Mouse (Mus musculus) hindbrain, embryonic 16.5 days (tissue): ENCODE measurements around the gene Opcml. TPM values are rescaled to one million over a fixed set of nuclear protein-coding genes. Genes with fewer than 3 reads are reported as not detected.

ENCODE experiments used
- ATAC-seq: fragments of 200-750 bp; cut with Nextera tagmentation; 2 replicates; pipeline ENCODE4 v1.8.0; 2017; ENCODE audit warnings: moderate TSS enrichment, moderate library complexity
- H3K27ac ChIP-seq: fragments of 300-500 bp; sonication (generic); 2 replicates; pipeline ENCODE4 v1.5.1; 2014; ENCODE audit warnings: low read depth, mild to moderate bottlenecking, control low read depth, low read length, moderate library complexity
- H3K27me3 ChIP-seq: fragments of 300-500 bp; sonication (generic); replicated peaks from 2 replicates; pipeline ENCODE4 v1.6.1; 2014; ENCODE audit warnings: low read length; ENCODE audit not compliant: control insufficient read depth, insufficient read depth
- H3K36me3 ChIP-seq: fragments of 300-500 bp; sonication (generic); 2 replicates; pipeline ENCODE4 v1.6.1; 2014; ENCODE audit warnings: mild to moderate bottlenecking, low read length, moderate library complexity, mixed read lengths; ENCODE audit not compliant: control insufficient read depth, insufficient read depth
- H3K4me1 ChIP-seq: fragments of 300-500 bp; sonication (generic); 2 replicates; pipeline ENCODE4 v1.6.1; 2014; ENCODE audit warnings: low read depth, low read length; ENCODE audit not compliant: control insufficient read depth, insufficient read depth
- H3K4me2 ChIP-seq: fragments of 300-500 bp; sonication (generic); 2 replicates; pipeline ENCODE4 v1.6.1; 2014; ENCODE audit warnings: mild to moderate bottlenecking, low read length, control low read depth, moderate library complexity
- H3K4me3 ChIP-seq: fragments of 300-500 bp; sonication (generic); 2 replicates; pipeline ENCODE4 v1.5.1; 2014; ENCODE audit warnings: mild to moderate bottlenecking, low read length, control low read depth, moderate library complexity
- H3K9ac ChIP-seq: fragments of 300-500 bp; sonication (generic); 2 replicates; pipeline ENCODE4 v1.6.1; 2014; ENCODE audit warnings: low read depth, mild to moderate bottlenecking, control low read depth, low read length, moderate library complexity
- H3K9me3 ChIP-seq: fragments of 300-500 bp; sonication (generic); 2 replicates; pipeline ENCODE4 v1.6.1; 2014; ENCODE audit warnings: mild to moderate bottlenecking, low read length, moderate library complexity; ENCODE audit not compliant: control insufficient read depth
- WGBS: fragments of 180-500 bp; shearing (Covaris S2); extraction: QIAGEN DNeasy Blood & Tissue Kit; methylation state at CpG from one replicate; pipeline ENCODE4 v1.1.7; 2014; 5-methylcytosine and 5-hydroxymethylcytosine counted together
- polyA plus RNA-seq: library from polyadenylated mRNA; unstranded; fragments of >200 nt; fragmentation: Nextera tagmentation; extraction: Ambion mirVana; gene quantifications from 2 replicates; pipeline ENCODE4 v1.2.1, GENCODE M21; 2015

Opcml gene
- polyA plus RNA-seq, 1 experiment from 2014 or later: 61.4 TPM

- no peak overlapping the region; the same call in 1 of the 2 replicates for H3K27ac ChIP-seq
- WGBS: 12% methylated on average over 2 of the region's 2 CpGs
Measured at GRCm38 (mm10) chr9:28084273-28084726, 293.7 kb downstream of the Opcml start.

GRCm38 (mm10) chr9:28091395-28091794 is 300.8 kb downstream of the Opcml start:
- no peaks in the 10 kb centered on the region for H3K36me3 ChIP-seq
- no peak for ATAC-seq
- no peak overlapping the region for H3K27ac ChIP-seq
- no peak overlapping the region for H3K4me3 ChIP-seq
- H3K9ac ChIP-seq: no peak overlapping the region
- no peak overlapping the region for H3K4me2 ChIP-seq
- H3K9me3 ChIP-seq: no peaks in the 10 kb centered on the region
- no peaks in the 10 kb centered on the region for H3K4me1 ChIP-seq
- no peaks in the 10 kb centered on the region for H3K27me3 ChIP-seq
- 53% methylated on average over 1 of the region's 1 CpGs for WGBS

More at GRCm38 (mm10) chr9:28084273-28084726, 293.7 kb downstream of the Opcml start:
- Histone ChIP-seq H3K9me3 (no peaks in the 10 kb centered on the region), H3K9ac (no peak overlapping the region), H3K4me1 (peaks cover 5% of the 10 kb centered on the region), H3K27me3 (no peaks in the 10 kb centered on the region), H3K4me3 (no peak overlapping the region), H3K4me2 (no peak overlapping the region), H3K36me3 (no peaks in the 10 kb centered on the region)
- peak; percentile 74 for ATAC-seq

GRCm38 (mm10) chr9:28094722-28095121 is 304.1 kb downstream of the Opcml start:
- Histone ChIP-seq H3K4me3 (no peak overlapping the region), H3K27ac (no peak overlapping the region), H3K36me3 (no peaks in the 10 kb centered on the region), H3K9ac (no peak overlapping the region), H3K4me2 (no peak overlapping the region), H3K4me1 (no peaks in the 10 kb centered on the region), H3K27me3 (no peaks in the 10 kb centered on the region), H3K9me3 (no peaks in the 10 kb centered on the region)
- WGBS: 91% methylated on average over 4 of the region's 4 CpGs
- ATAC-seq: no peak

GRCm38 (mm10) chr9:28096204-28096603 is 305.6 kb downstream of the Opcml start:
- no peak for ATAC-seq
- H3K4me2 ChIP-seq: no peak overlapping the region
- WGBS: 96% methylated on average over 2 of the region's 2 CpGs

GRCm38 (mm10) chr9:28101981-28102380 is 311.4 kb downstream of the Opcml start:
- no peak overlapping the region for H3K27ac ChIP-seq

More at GRCm38 (mm10) chr9:28096204-28096603, 305.6 kb downstream of the Opcml start:
- Histone ChIP-seq H3K27me3 (no peaks in the 10 kb centered on the region), H3K4me3 (no peak overlapping the region), H3K9ac (no peak overlapping the region), H3K27ac (no peak overlapping the region), H3K9me3 (no peaks in the 10 kb centered on the region), H3K4me1 (no peaks in the 10 kb centered on the region), H3K36me3 (no peaks in the 10 kb centered on the region)

GRCm38 (mm10) chr9:28121858-28122257 is 331.3 kb downstream of the Opcml start:
- Histone ChIP-seq H3K4me3 (no peak overlapping the region), H3K4me1 (no peaks in the 10 kb centered on the region), H3K36me3 (no peaks in the 10 kb centered on the region), H3K27me3 (no peaks in the 10 kb centered on the region), H3K9ac (no peak overlapping the region), H3K4me2 (no peak overlapping the region), H3K9me3 (no peaks in the 10 kb centered on the region), H3K27ac (no peak overlapping the region)
- WGBS: 84% methylated on average over 2 of the region's 2 CpGs
- ATAC-seq: no peak

More at GRCm38 (mm10) chr9:28101981-28102380, 311.4 kb downstream of the Opcml start:
- no peak overlapping the region for H3K4me2 ChIP-seq
- no peak overlapping the region for H3K4me3 ChIP-seq
- ATAC-seq: no peak
- H3K27me3 ChIP-seq: no peaks in the 10 kb centered on the region
- H3K9ac ChIP-seq: no peak overlapping the region
- no peaks in the 10 kb centered on the region for H3K9me3 ChIP-seq
- no peaks in the 10 kb centered on the region for H3K4me1 ChIP-seq
- no peaks in the 10 kb centered on the region for H3K36me3 ChIP-seq

GRCm38 (mm10) chr9:28128735-28129134 is 338.2 kb downstream of the Opcml start:
- no peaks in the 10 kb centered on the region for H3K9me3 ChIP-seq
- H3K9ac ChIP-seq: no peak overlapping the region
- H3K27ac ChIP-seq: no peak overlapping the region
- H3K4me1 ChIP-seq: no peaks in the 10 kb centered on the region
- H3K27me3 ChIP-seq: no peaks in the 10 kb centered on the region
- no peak overlapping the region for H3K4me3 ChIP-seq
- H3K36me3 ChIP-seq: no peaks in the 10 kb centered on the region
- no peak overlapping the region for H3K4me2 ChIP-seq
- WGBS: 56% methylated on average over 1 of the region's 1 CpGs
- no peak for ATAC-seq

GRCm38 (mm10) chr9:28131521-28131920 is 340.9 kb downstream of the Opcml start:
- Histone ChIP-seq H3K4me3 (no peak overlapping the region), H3K36me3 (no peaks in the 10 kb centered on the region), H3K9me3 (no peaks in the 10 kb centered on the region), H3K4me2 (no peak overlapping the region), H3K27ac (no peak overlapping the region), H3K9ac (no peak overlapping the region), H3K4me1 (peaks cover under 1% of the 10 kb centered on the region; the same call in 1 of the 2 replicates), H3K27me3 (no peaks in the 10 kb centered on the region)
- 46% methylated on average over 1 of the region's 1 CpGs for WGBS
- no peak for ATAC-seq

GRCm38 (mm10) chr9:28136614-28137013 is 346.0 kb downstream of the Opcml start:
- no peak overlapping the region for H3K4me3 ChIP-seq
- WGBS: 9% methylated on average over 2 of the region's 2 CpGs
- no peaks in the 10 kb centered on the region for H3K36me3 ChIP-seq
- no peak for ATAC-seq
- no peak overlapping the region for H3K9ac ChIP-seq
- no peaks in the 10 kb centered on the region for H3K27me3 ChIP-seq
- H3K4me2 ChIP-seq: no peak overlapping the region
- H3K9me3 ChIP-seq: no peaks in the 10 kb centered on the region
- H3K4me1 ChIP-seq: peaks cover 3% of the 10 kb centered on the region; the same call in 1 of the 2 replicates
- H3K27ac ChIP-seq: no peak overlapping the region
